Mouse (Mus musculus): ENCODE data around the gene Lsm3. TPM values are rescaled to one million over a fixed set of nuclear protein-coding genes. Genes with fewer than 3 reads are reported as not detected.

The Lsm3 gene
- polyA plus RNA-seq, 1 experiment from 2014 or later, result 121 TPM

GRCm38 (mm10) chr6:91535231-91535630 is 19.5 kb downstream of the Lsm3 start:
- TF ChIP-seq CTCF (IDR thresholded peaks at IDR 0.05; ENCODE audit: low read depth) (no peak), EP300 (optimal IDR thresholded peaks at IDR 0.05) (no peak)
- no peak for DNase-seq (ENCODE audit: low spot score)
- H3K9me3 ChIP-seq (ENCODE audit: control insufficient read depth, low read length), result no peaks in the 10 kb centered on the region
- no peak overlapping the region for H3K9ac ChIP-seq (ENCODE audit: low read length)
- no peak overlapping the region for H3K4me2 ChIP-seq (replicated peaks; ENCODE audit: low read depth)
- no peaks in the 10 kb centered on the region for H3K36me3 ChIP-seq (ENCODE audit: control insufficient read depth, insufficient read depth, low read length)
- no peak overlapping the region for H3K27ac ChIP-seq (replicated peaks)
- ATAC-seq (ENCODE audit: low FRiP score, low TSS enrichment), result no peak
- no peaks in the 10 kb centered on the region for H3K4me1 ChIP-seq (replicated peaks; ENCODE audit: control insufficient read depth, insufficient read depth)
- 70% methylated on average over 3 of the region's 3 CpGs for WGBS
- H3K27me3 ChIP-seq (ENCODE audit: control insufficient read depth, insufficient read depth, low read length), result no peaks in the 10 kb centered on the region
- no peak overlapping the region for H3K4me3 ChIP-seq (ENCODE audit: low read depth, low read length)

DNA sequence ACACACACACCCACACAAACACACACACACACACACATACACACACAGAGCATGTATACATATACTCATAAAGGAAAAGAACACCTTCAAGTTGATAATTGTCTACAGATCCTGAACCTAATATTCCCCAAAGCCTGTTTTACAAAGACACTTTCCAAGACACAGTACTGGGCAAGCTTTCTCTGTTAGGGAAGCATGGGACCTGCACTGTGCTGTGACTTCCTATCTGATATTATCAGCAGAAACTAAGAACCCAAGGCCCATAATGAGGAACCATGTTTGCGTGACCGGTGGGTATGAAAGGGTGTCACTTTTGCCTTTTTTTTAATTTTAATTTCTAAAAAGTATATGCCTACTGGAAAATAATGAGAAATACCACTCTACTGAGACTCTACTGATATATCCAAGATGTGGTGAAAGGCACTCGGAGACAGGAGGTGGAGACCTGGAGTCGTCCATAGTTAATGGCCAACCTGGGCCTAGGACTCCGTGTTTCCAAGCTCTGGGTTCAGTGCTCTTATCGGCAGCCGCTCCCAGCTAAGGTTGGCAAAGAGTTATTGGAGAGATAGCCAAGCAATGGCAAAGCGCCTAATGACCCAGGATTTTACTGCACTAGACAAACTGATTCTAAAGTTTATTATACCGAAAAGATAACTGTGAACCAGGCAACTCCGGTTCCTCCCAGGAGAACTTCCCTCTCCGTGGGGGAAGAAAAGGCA is 20.5 kb downstream of the Lsm3 start:
- 76% methylated on average over 11 of the region's 11 CpGs for WGBS
- H3K4me1 ChIP-seq (replicated peaks; ENCODE audit: control insufficient read depth, insufficient read depth), result no peaks in the 10 kb centered on the region
- no peak overlapping the region for H3K4me2 ChIP-seq (replicated peaks; ENCODE audit: low read depth)
- H3K9me3 ChIP-seq (ENCODE audit: control insufficient read depth, low read length), result no peaks in the 10 kb centered on the region
- TF ChIP-seq EP300 (optimal IDR thresholded peaks at IDR 0.05) (no peak), CTCF (IDR thresholded peaks at IDR 0.05; ENCODE audit: low read depth) (no peak)
- DNase-seq (ENCODE audit: low spot score), result no peak
- no peak overlapping the region for H3K4me3 ChIP-seq (ENCODE audit: low read depth, low read length)
- no peak for ATAC-seq (ENCODE audit: low FRiP score, low TSS enrichment)
- 0 out of 2 replicates have a peak overlapping the region, but pooled peaks have one; percentile 30 for H3K27ac ChIP-seq (replicated peaks)
- H3K27me3 ChIP-seq (ENCODE audit: control insufficient read depth, insufficient read depth, low read length), result no peaks in the 10 kb centered on the region
- no peaks in the 10 kb centered on the region for H3K36me3 ChIP-seq (ENCODE audit: control insufficient read depth, insufficient read depth, low read length)
- no peak overlapping the region for H3K9ac ChIP-seq (ENCODE audit: low read length)

DNA sequence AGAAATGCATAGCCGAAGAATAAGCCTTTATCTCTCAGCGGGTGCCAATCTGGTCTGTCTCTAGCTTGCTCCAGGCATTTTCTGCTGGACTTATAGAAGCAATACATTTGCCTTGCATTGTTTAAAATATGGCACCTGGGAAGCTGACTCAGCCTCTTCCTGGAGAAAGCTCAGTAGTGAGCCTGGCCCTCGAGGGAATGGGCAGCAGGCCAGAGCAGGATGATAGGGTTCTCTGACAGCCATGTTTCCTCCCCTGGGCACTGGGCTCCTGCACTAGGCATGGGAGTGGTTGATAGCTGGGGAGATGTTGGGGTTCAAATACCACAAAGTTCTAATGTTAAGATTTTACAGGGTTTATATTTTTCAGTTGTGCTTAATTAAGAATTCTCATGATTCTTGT is 25.5 kb downstream of the Lsm3 start:
- Histone ChIP-seq H3K9me3 (ENCODE audit: control insufficient read depth, low read length) (no peaks in the 10 kb centered on the region), H3K4me3 (ENCODE audit: low read depth, low read length) (no peak overlapping the region), H3K4me2 (replicated peaks; ENCODE audit: low read depth) (no peak overlapping the region), H3K27me3 (ENCODE audit: control insufficient read depth, insufficient read depth, low read length) (no peaks in the 10 kb centered on the region), H3K36me3 (ENCODE audit: control insufficient read depth, insufficient read depth, low read length) (no peaks in the 10 kb centered on the region), H3K9ac (ENCODE audit: low read length) (no peak overlapping the region), H3K4me1 (replicated peaks; ENCODE audit: control insufficient read depth, insufficient read depth) (no peaks in the 10 kb centered on the region), H3K27ac (replicated peaks) (no peak overlapping the region)
- WGBS, result 34% methylated on average over 3 of the region's 3 CpGs
- DNase-seq (ENCODE audit: low spot score) (no peak), ATAC-seq (ENCODE audit: low FRiP score, low TSS enrichment) (no peak)
- TF ChIP-seq EP300 (optimal IDR thresholded peaks at IDR 0.05), result no peak
- no peak for TF ChIP-seq CTCF (IDR thresholded peaks at IDR 0.05; ENCODE audit: low read depth)

DNA sequence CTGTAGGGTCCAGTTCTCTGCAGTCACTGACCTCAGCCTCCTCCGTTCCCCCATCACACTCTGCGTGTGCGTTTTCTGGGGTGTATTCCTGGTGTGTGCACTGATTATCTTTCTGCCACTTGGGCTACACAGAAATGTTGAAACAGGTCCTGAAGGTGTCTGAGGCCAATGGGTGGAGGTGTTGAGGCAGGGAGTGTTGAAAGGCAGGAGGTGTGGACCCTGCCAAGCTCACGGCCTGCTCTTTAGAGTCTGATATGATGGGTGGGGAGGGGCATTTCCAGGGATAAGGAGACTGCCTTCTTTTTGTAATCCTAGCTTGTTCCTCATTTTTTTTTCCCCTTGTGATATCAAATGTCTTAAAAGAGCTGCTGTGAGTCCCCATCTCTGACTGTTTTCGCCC is 27.3 kb downstream of the Lsm3 start:
- H3K4me1 ChIP-seq (replicated peaks; ENCODE audit: control insufficient read depth, insufficient read depth), result no peaks in the 10 kb centered on the region
- WGBS, result 70% methylated on average over 5 of the region's 5 CpGs
- no peak overlapping the region for H3K27ac ChIP-seq (replicated peaks)
- H3K9ac ChIP-seq (ENCODE audit: low read length), result no peak overlapping the region
- TF ChIP-seq EP300 (optimal IDR thresholded peaks at IDR 0.05), result no peak
- TF ChIP-seq CTCF (IDR thresholded peaks at IDR 0.05; ENCODE audit: low read depth), result no peak
- H3K9me3 ChIP-seq (ENCODE audit: control insufficient read depth, low read length), result no peaks in the 10 kb centered on the region; the same call in 1 of the 2 replicates
- ATAC-seq (ENCODE audit: low FRiP score, low TSS enrichment), result no peak
- H3K4me2 ChIP-seq (replicated peaks; ENCODE audit: low read depth), result no peak overlapping the region
- no peaks in the 10 kb centered on the region for H3K27me3 ChIP-seq (ENCODE audit: control insufficient read depth, insufficient read depth, low read length)
- H3K36me3 ChIP-seq (ENCODE audit: control insufficient read depth, insufficient read depth, low read length), result no peaks in the 10 kb centered on the region
- DNase-seq (ENCODE audit: low spot score), result no peak
- no peak overlapping the region for H3K4me3 ChIP-seq (ENCODE audit: low read depth, low read length)

DNA sequence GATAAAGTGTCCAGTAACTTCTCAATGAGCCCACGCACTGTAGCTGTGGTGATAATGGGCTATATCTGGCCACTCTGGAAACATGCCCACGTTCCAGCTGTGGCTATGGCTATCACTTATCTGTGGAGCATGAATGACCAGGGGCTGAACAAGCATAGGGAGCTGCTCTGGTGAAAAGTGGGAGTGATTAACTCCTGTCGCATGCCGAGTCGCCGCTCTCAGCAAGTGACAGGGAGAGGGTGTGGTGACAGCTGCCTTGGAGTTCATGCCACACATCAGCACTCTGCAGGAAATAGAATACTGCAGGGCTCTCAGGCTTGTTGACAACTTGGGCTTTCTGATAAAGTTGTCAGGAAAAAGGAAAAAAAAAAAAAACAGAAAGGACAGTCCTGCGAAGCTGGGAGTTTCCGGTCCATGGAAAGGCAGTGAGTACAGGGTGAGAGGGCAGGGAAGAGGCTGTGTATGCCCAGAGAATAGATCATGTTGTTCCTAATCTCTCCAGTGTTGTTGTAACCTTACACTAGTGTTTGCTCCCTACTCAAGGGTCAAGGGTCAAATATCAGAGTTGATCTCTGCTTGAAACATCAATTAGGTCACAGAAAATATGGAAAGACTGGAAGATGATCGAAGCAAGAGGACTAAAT is 30.6 kb downstream of the Lsm3 start:
- Histone ChIP-seq H3K27ac (replicated peaks) (no peak overlapping the region), H3K9me3 (ENCODE audit: control insufficient read depth, low read length) (no peaks in the 10 kb centered on the region; the same call in 1 of the 2 replicates), H3K9ac (ENCODE audit: low read length) (no peak overlapping the region), H3K4me2 (replicated peaks; ENCODE audit: low read depth) (no peak overlapping the region), H3K4me3 (ENCODE audit: low read depth, low read length) (no peak overlapping the region), H3K27me3 (ENCODE audit: control insufficient read depth, insufficient read depth, low read length) (no peaks in the 10 kb centered on the region), H3K36me3 (ENCODE audit: control insufficient read depth, insufficient read depth, low read length) (no peaks in the 10 kb centered on the region), H3K4me1 (replicated peaks; ENCODE audit: control insufficient read depth, insufficient read depth) (no peaks in the 10 kb centered on the region)
- TF ChIP-seq EP300 (optimal IDR thresholded peaks at IDR 0.05), result no peak
- no peak for TF ChIP-seq CTCF (IDR thresholded peaks at IDR 0.05; ENCODE audit: low read depth)
- DNase-seq (ENCODE audit: low spot score) (no peak), ATAC-seq (ENCODE audit: low FRiP score, low TSS enrichment) (no peak; the same call in 1 of the 2 replicates)
- 44% methylated on average over 9 of the region's 9 CpGs for WGBS

GRCm38 (mm10) chr6:91547313-91547712 is 31.6 kb downstream of the Lsm3 start:
- 56% methylated on average over 1 of the region's 1 CpGs for WGBS
- no peak for ATAC-seq (ENCODE audit: low FRiP score, low TSS enrichment)

More at GRCm38 (mm10) chr6:91547313-91547712, 31.6 kb downstream of the Lsm3 start:
- Histone ChIP-seq H3K4me1 (replicated peaks; ENCODE audit: control insufficient read depth, insufficient read depth) (no peaks in the 10 kb centered on the region), H3K4me3 (ENCODE audit: low read depth, low read length) (no peak overlapping the region), H3K9me3 (ENCODE audit: control insufficient read depth, low read length) (no peaks in the 10 kb centered on the region; the same call in 1 of the 2 replicates), H3K36me3 (ENCODE audit: control insufficient read depth, insufficient read depth, low read length) (no peaks in the 10 kb centered on the region), H3K4me2 (replicated peaks; ENCODE audit: low read depth) (no peak overlapping the region), H3K27ac (replicated peaks) (no peak overlapping the region), H3K9ac (ENCODE audit: low read length) (no peak overlapping the region), H3K27me3 (ENCODE audit: control insufficient read depth, insufficient read depth, low read length) (no peaks in the 10 kb centered on the region)
- TF ChIP-seq EP300 (optimal IDR thresholded peaks at IDR 0.05) (no peak), CTCF (IDR thresholded peaks at IDR 0.05; ENCODE audit: low read depth) (no peak)
- DNase-seq (ENCODE audit: low spot score), result no peak
